Mouse (Mus musculus) liver, adult 2 months (tissue): ENCODE measurements at regions not wholly inside any gene's neighbourhood (a gene's known extent, or its start where the extent isn't known, plus 50 kb on each side); places are given as distances from the start of the nearest gene placed in this dataset.
A peak's percentile ranks its signal among the peaks of the same experiment; 100 is the strongest.

ENCODE experiments used
- DNase-seq: peaks from one replicate; pipeline ENCODE4 v3.0.0-alpha.2; 2011; ENCODE audit warnings: low read depth, low spot score; ENCODE audit errors: extremely low read depth
- H3K27ac ChIP-seq: fragments of 200-500 bp; replicated peaks from 2 replicates; pipeline ENCODE4 v1.5.1; 2012; ENCODE audit warnings: low read depth, mild to moderate bottlenecking, control low read depth, inconsistent platforms, low read length; ENCODE audit not compliant: insufficient read depth
- H3K27me3 ChIP-seq: fragments of 200-500 bp; 2 replicates; pipeline ENCODE4 v1.6.1; 2012; ENCODE audit warnings: mild to moderate bottlenecking, moderate library complexity, low read length, inconsistent platforms; ENCODE audit not compliant: control insufficient read depth, insufficient read depth
- H3K36me3 ChIP-seq: fragments of 200-500 bp; 2 replicates; pipeline ENCODE4 v1.6.1; 2012; ENCODE audit warnings: low read length, inconsistent platforms; ENCODE audit not compliant: control insufficient read depth, insufficient read depth
- H3K4me1 ChIP-seq: fragments of 200-500 bp; 2 replicates; pipeline ENCODE4 v1.6.1; 2011; ENCODE audit warnings: low read length; ENCODE audit not compliant: control insufficient read depth, insufficient read depth
- H3K4me3 ChIP-seq: fragments of 200-500 bp; 2 replicates; pipeline ENCODE4 v1.5.1; 2011; ENCODE audit warnings: low read depth, mild to moderate bottlenecking, control low read depth, low read length, moderate library complexity; ENCODE audit not compliant: insufficient read depth
- H3K79me2 ChIP-seq: fragments of 200-500 bp; 2 replicates; pipeline ENCODE4 v1.6.1; 2012; ENCODE audit warnings: inconsistent platforms, mild to moderate bottlenecking, low read length, moderate library complexity; ENCODE audit not compliant: control insufficient read depth, insufficient read depth
- H3K9ac ChIP-seq: fragments of 200-500 bp; 2 replicates; pipeline ENCODE4 v1.6.1; 2012; ENCODE audit warnings: low read depth, mild to moderate bottlenecking, control low read depth, inconsistent platforms, low read length
- CTCF ChIP-seq: fragments of 200-500 bp; IDR thresholded peaks from 2 replicates; pipeline ENCODE4 v1.5.1; 2011; ENCODE audit warnings: low read depth, low read length, control low read depth
- POLR2A ChIP-seq: fragments of 200-500 bp; IDR thresholded peaks from 2 replicates; pipeline ENCODE4 v1.6.1; 2011; ENCODE audit warnings: low read length, control low read depth; ENCODE audit not compliant: insufficient read depth; ENCODE audit errors: extremely low read depth
- WGBS: fragments of 180-500 bp; shearing (Covaris S2); methylation state at CpG from one replicate; pipeline ENCODE4 v1.1.7; 2018; 5-methylcytosine and 5-hydroxymethylcytosine counted together

DNA sequence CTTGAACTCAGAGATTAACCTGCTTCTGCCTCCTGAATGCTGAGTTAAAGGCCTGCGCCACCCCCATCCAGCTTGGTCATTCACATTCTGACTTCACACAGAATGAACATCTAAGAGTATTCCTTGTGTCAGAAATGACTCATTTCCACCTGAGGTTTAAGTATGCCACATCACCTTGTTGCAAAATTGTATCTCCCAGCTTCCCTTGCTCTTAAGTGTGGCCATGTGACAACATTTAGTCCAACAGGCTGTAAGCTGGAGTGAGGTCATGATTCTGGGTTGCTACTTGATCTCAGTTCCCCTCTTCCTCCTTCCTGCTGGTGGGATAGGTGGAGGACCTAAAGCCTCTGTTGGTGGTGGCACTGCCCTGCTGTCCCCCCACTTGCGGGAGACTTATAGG lies 131.0 kb downstream of the Mtx2 start:
- Histone ChIP-seq H3K9ac (no peak overlapping the region), H3K27ac (no peak overlapping the region), H3K27me3 (peaks cover 6% of the 10 kb centered on the region; the same call in 1 of the 2 replicates), H3K36me3 (no peaks in the 10 kb centered on the region), H3K4me1 (no peaks in the 10 kb centered on the region), H3K79me2 (no peaks in the 10 kb centered on the region), H3K4me3 (no peak overlapping the region)
- TF ChIP-seq CTCF: no peak
- no peak for TF ChIP-seq POLR2A
- 95% methylated on average over 2 of the region's 2 CpGs for WGBS
- no peak for DNase-seq

GRCm38 (mm10) chr2:74959936-74960335 lies 134.3 kb downstream of the Mtx2 start:
- DNase-seq: no peak
- H3K27me3 ChIP-seq: peaks cover 6% of the 10 kb centered on the region; the same call in 1 of the 2 replicates
- no peaks in the 10 kb centered on the region for H3K4me1 ChIP-seq
- H3K36me3 ChIP-seq: no peaks in the 10 kb centered on the region
- 68% methylated on average over 5 of the region's 5 CpGs for WGBS
- no peak overlapping the region for H3K4me3 ChIP-seq
- H3K79me2 ChIP-seq: no peaks in the 10 kb centered on the region
- TF ChIP-seq CTCF (no peak), POLR2A (no peak)
- no peak overlapping the region for H3K27ac ChIP-seq
- no peak overlapping the region for H3K9ac ChIP-seq

- Histone ChIP-seq H3K27me3 (peaks cover 13% of the 10 kb centered on the region; the same call in 1 of the 2 replicates), H3K9ac (no peak overlapping the region), H3K4me1 (no peaks in the 10 kb centered on the region), H3K36me3 (no peaks in the 10 kb centered on the region), H3K27ac (no peak overlapping the region), H3K79me2 (no peaks in the 10 kb centered on the region), H3K4me3 (no peak overlapping the region)
- no peak for DNase-seq
- TF ChIP-seq POLR2A: no peak
- TF ChIP-seq CTCF: no peak
- WGBS: 85% methylated on average over 6 of the region's 6 CpGs
These were observed 136.8 kb downstream of the Mtx2 start for GRCm38 (mm10) chr2:74962416-74962815.

DNA sequence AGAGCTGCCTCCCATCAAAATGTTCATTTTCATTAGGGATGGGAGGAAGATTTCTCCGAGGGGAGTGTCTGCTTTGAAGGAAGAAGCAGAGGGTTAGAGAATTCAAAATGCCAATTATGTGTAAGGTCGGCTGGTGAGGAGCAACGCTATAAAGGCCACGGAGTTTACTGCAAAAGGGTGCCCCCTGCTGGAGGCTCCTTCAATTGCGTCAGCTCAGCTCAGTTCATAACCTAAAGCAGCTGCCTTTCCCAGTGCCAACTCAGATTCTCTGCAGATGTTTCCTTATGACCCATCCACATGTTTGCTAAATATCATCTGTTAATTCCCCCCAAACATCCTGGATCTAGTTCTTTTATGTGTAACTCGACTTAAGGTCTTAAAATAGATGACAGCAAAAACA lies 138.8 kb downstream of the Mtx2 start:
- no peak for TF ChIP-seq POLR2A
- peak; percentile 84 for TF ChIP-seq CTCF
- DNase-seq: peak; percentile 54
- no peaks in the 10 kb centered on the region for H3K79me2 ChIP-seq
- H3K27ac ChIP-seq: no peak overlapping the region
- WGBS: under 1% methylated on average over 6 of the region's 6 CpGs
- no peak overlapping the region for H3K4me3 ChIP-seq
- no peaks in the 10 kb centered on the region for H3K4me1 ChIP-seq
- peaks cover 11% of the 10 kb centered on the region; the same call in 1 of the 2 replicates for H3K27me3 ChIP-seq
- no peaks in the 10 kb centered on the region for H3K36me3 ChIP-seq
- no peak overlapping the region for H3K9ac ChIP-seq

DNA sequence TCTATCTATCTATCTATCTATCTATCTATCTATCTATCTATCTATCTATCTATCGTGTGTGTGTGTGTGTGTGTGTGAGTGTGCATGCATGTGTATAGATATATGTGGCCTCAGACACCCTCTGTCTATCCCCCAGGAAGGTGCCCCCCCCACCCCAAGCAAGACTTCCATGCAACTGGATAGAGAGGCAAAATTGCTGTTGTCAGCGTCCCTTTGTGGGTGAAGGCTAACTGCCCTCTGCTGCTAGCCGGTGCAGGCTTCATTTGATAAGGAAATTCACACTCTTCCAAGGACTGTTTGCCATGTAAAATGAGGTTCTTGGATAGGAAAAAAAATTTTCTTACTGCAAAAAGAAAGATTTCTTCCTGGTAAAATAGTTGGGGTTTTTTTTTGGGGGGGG lies 139.4 kb downstream of the Mtx2 start:
- Histone ChIP-seq H3K4me3 (no peak overlapping the region), H3K36me3 (no peaks in the 10 kb centered on the region), H3K27me3 (peaks cover 11% of the 10 kb centered on the region; the same call in 1 of the 2 replicates), H3K4me1 (no peaks in the 10 kb centered on the region), H3K79me2 (no peaks in the 10 kb centered on the region), H3K27ac (no peak overlapping the region), H3K9ac (no peak overlapping the region)
- 31% methylated on average over 3 of the region's 3 CpGs for WGBS
- no peak for DNase-seq
- TF ChIP-seq POLR2A (no peak), CTCF (no peak)

GRCm38 (mm10) chr2:74965384-74966060 lies 139.9 kb downstream of the Mtx2 start:
- WGBS: 38% methylated on average over 18 of the region's 18 CpGs

More at GRCm38 (mm10) chr2:74965384-74966060, 139.9 kb downstream of the Mtx2 start:
- H3K4me3 ChIP-seq: no peak overlapping the region
- no peak overlapping the region for H3K9ac ChIP-seq
- TF ChIP-seq POLR2A: no peak
- no peak for TF ChIP-seq CTCF
- peaks cover 11% of the 10 kb centered on the region; the same call in 1 of the 2 replicates for H3K27me3 ChIP-seq
- no peak for DNase-seq
- no peaks in the 10 kb centered on the region for H3K4me1 ChIP-seq
- no peak overlapping the region for H3K27ac ChIP-seq
- no peaks in the 10 kb centered on the region for H3K36me3 ChIP-seq
- no peaks in the 10 kb centered on the region for H3K79me2 ChIP-seq
